Mouse (Mus musculus): ENCODE measurements around the gene Stub1. TPM values are rescaled to one million over a fixed set of nuclear protein-coding genes. Genes with fewer than 3 reads are reported as not detected.

Gene Stub1
- polyA plus RNA-seq, 1 experiment = 333 TPM

GRCm38 (mm10) chr17:25867836-25868600 is 34.8 kb upstream of the Stub1 start:
- no peak for TF ChIP-seq CTCF (IDR thresholded peaks at IDR 0.05; ENCODE audit: borderline replicate concordance, insufficient read depth, low read depth, low read length)
- TF ChIP-seq POLR2A (IDR thresholded peaks at IDR 0.05; ENCODE audit: borderline replicate concordance, insufficient read depth, low read length) = no peak
- Histone ChIP-seq H3K27me3 (ENCODE audit: control insufficient read depth, insufficient read depth, low read length) (no peaks in the 10 kb centered on the region), H3K4me1 (ENCODE audit: control insufficient read depth, insufficient read depth, low read length) (peaks cover 8% of the 10 kb centered on the region), H3K27ac (ENCODE audit: insufficient read depth, low read length) (peak overlapping the region; percentile 42), H3K4me3 (replicated peaks; ENCODE audit: insufficient read depth, low read depth, low read length) (peak overlapping the region; percentile 82)
- under 1% methylated on average over 42 of the region's 42 CpGs for WGBS
- peak in 1 of 2 experiments; percentile 62 for DNase-seq

- no peak for TF ChIP-seq POLR2A (IDR thresholded peaks at IDR 0.05; ENCODE audit: borderline replicate concordance, insufficient read depth, low read length)
- TF ChIP-seq CTCF (IDR thresholded peaks at IDR 0.05; ENCODE audit: borderline replicate concordance, insufficient read depth, low read depth, low read length) = no peak
- Histone ChIP-seq H3K4me1 (ENCODE audit: control insufficient read depth, insufficient read depth, low read length) (peaks cover 8% of the 10 kb centered on the region), H3K4me3 (replicated peaks; ENCODE audit: insufficient read depth, low read depth, low read length) (peak overlapping the region; percentile 82), H3K27ac (ENCODE audit: insufficient read depth, low read length) (peak overlapping the region; percentile 42), H3K27me3 (ENCODE audit: control insufficient read depth, insufficient read depth, low read length) (no peaks in the 10 kb centered on the region)
- 11% methylated on average over 7 of the region's 7 CpGs for WGBS
- DNase-seq = no peak
Observed at GRCm38 (mm10) chr17:25867509-25867835, 34.3 kb upstream of the Stub1 start.

GRCm38 (mm10) chr17:25866172-25866571 is 33.0 kb upstream of the Stub1 start:
- no peak overlapping the region for H3K4me3 ChIP-seq (replicated peaks; ENCODE audit: insufficient read depth, low read depth, low read length)
- TF ChIP-seq CTCF (IDR thresholded peaks at IDR 0.05; ENCODE audit: borderline replicate concordance, insufficient read depth, low read depth, low read length) (no peak), POLR2A (IDR thresholded peaks at IDR 0.05; ENCODE audit: borderline replicate concordance, insufficient read depth, low read length) (no peak)
- no peaks in the 10 kb centered on the region for H3K27me3 ChIP-seq (ENCODE audit: control insufficient read depth, insufficient read depth, low read length)
- DNase-seq = no peak
- WGBS = 85% methylated on average over 3 of the region's 3 CpGs
- peaks cover 8% of the 10 kb centered on the region for H3K4me1 ChIP-seq (ENCODE audit: control insufficient read depth, insufficient read depth, low read length)
- no peak overlapping the region for H3K27ac ChIP-seq (ENCODE audit: insufficient read depth, low read length)

GRCm38 (mm10) chr17:25865288-25865687 is 32.1 kb upstream of the Stub1 start:
- DNase-seq = no peak
- Histone ChIP-seq H3K27ac (ENCODE audit: insufficient read depth, low read length) (no peak overlapping the region), H3K27me3 (ENCODE audit: control insufficient read depth, insufficient read depth, low read length) (no peaks in the 10 kb centered on the region), H3K4me1 (ENCODE audit: control insufficient read depth, insufficient read depth, low read length) (peaks cover 14% of the 10 kb centered on the region), H3K4me3 (replicated peaks; ENCODE audit: insufficient read depth, low read depth, low read length) (no peak overlapping the region)
- TF ChIP-seq CTCF (IDR thresholded peaks at IDR 0.05; ENCODE audit: borderline replicate concordance, insufficient read depth, low read depth, low read length) (no peak), POLR2A (IDR thresholded peaks at IDR 0.05; ENCODE audit: borderline replicate concordance, insufficient read depth, low read length) (no peak)
- 89% methylated on average over 11 of the region's 11 CpGs for WGBS

GRCm38 (mm10) chr17:25864311-25864710 is 31.1 kb upstream of the Stub1 start:
- whole genome bisulfite sequencing = 83% methylated on average over 14 of the region's 14 CpGs
- Histone ChIP-seq H3K4me1 (ENCODE audit: control insufficient read depth, insufficient read depth, low read length) (peaks cover 16% of the 10 kb centered on the region), H3K27me3 (ENCODE audit: control insufficient read depth, insufficient read depth, low read length) (no peaks in the 10 kb centered on the region), H3K4me3 (replicated peaks; ENCODE audit: insufficient read depth, low read depth, low read length) (no peak overlapping the region), H3K27ac (ENCODE audit: insufficient read depth, low read length) (no peak overlapping the region)
- DNase-seq = no peak
- no peak for TF ChIP-seq CTCF (IDR thresholded peaks at IDR 0.05; ENCODE audit: borderline replicate concordance, insufficient read depth, low read depth, low read length)
- TF ChIP-seq POLR2A (IDR thresholded peaks at IDR 0.05; ENCODE audit: borderline replicate concordance, insufficient read depth, low read length) = no peak

GRCm38 (mm10) chr17:25863681-25864080 is 30.5 kb upstream of the Stub1 start:
- 59% methylated on average over 6 of the region's 6 CpGs for WGBS
- H3K27ac ChIP-seq (ENCODE audit: insufficient read depth, low read length) = no peak overlapping the region
- TF ChIP-seq CTCF (IDR thresholded peaks at IDR 0.05; ENCODE audit: borderline replicate concordance, insufficient read depth, low read depth, low read length) (no peak), POLR2A (IDR thresholded peaks at IDR 0.05; ENCODE audit: borderline replicate concordance, insufficient read depth, low read length) (no peak)
- H3K27me3 ChIP-seq (ENCODE audit: control insufficient read depth, insufficient read depth, low read length) = no peaks in the 10 kb centered on the region
- peaks cover 12% of the 10 kb centered on the region for H3K4me1 ChIP-seq (ENCODE audit: control insufficient read depth, insufficient read depth, low read length)
- DNase-seq = no peak
- no peak overlapping the region for H3K4me3 ChIP-seq (replicated peaks; ENCODE audit: insufficient read depth, low read depth, low read length)

- Histone ChIP-seq H3K27ac (ENCODE audit: insufficient read depth, low read length) (peak overlapping the region; percentile 98), H3K27me3 (ENCODE audit: control insufficient read depth, insufficient read depth, low read length) (no peaks in the 10 kb centered on the region), H3K4me1 (ENCODE audit: control insufficient read depth, insufficient read depth, low read length) (peaks cover 12% of the 10 kb centered on the region), H3K4me3 (replicated peaks; ENCODE audit: insufficient read depth, low read depth, low read length) (peak overlapping the region; percentile 91)
- no peak for DNase-seq
- TF ChIP-seq POLR2A (IDR thresholded peaks at IDR 0.05; ENCODE audit: borderline replicate concordance, insufficient read depth, low read length) = no peak
- no peak for TF ChIP-seq CTCF (IDR thresholded peaks at IDR 0.05; ENCODE audit: borderline replicate concordance, insufficient read depth, low read depth, low read length)
- 11% methylated on average over 6 of the region's 6 CpGs for WGBS
Observed at GRCm38 (mm10) chr17:25861704-25862612, 28.8 kb upstream of the Stub1 start.

Measured in cerebellum, adult 2 months (tissue).